Mouse (Mus musculus): Measurements from ENCODE around the gene Ccdc177.
A peak's percentile ranks its signal among the peaks of the same experiment; 100 is the strongest.

The Ccdc177 gene

GRCm38 (mm10) chr12:80734526-80735470 lies 25.7 kb downstream of the Ccdc177 start:
- no peak for DNase-seq

GRCm38 (mm10) chr12:80730567-80730966 lies 29.9 kb downstream of the Ccdc177 start:
- peak; percentile 72 for DNase-seq

- no peak for DNase-seq
These were observed 30.5 kb downstream of the Ccdc177 start for GRCm38 (mm10) chr12:80729758-80730530.

GRCm38 (mm10) chr12:80728814-80729213 lies 31.7 kb downstream of the Ccdc177 start:
- DNase-seq, result no peak

- DNase-seq, result no peak
These were observed 32.3 kb downstream of the Ccdc177 start for GRCm38 (mm10) chr12:80728207-80728606.

GRCm38 (mm10) chr12:80724853-80725559 lies 35.5 kb downstream of the Ccdc177 start:
- DNase-seq, result peak; percentile 83

GRCm38 (mm10) chr12:80721458-80721857 lies 39.0 kb downstream of the Ccdc177 start:
- DNase-seq, result no peak

- DNase-seq, result no peak
These were observed 40.0 kb downstream of the Ccdc177 start for GRCm38 (mm10) chr12:80720507-80720906.

- DNase-seq, result no peak
These were observed 41.3 kb downstream of the Ccdc177 start for GRCm38 (mm10) chr12:80719141-80719540.

GRCm38 (mm10) chr12:80715915-80716314 lies 44.6 kb downstream of the Ccdc177 start:
- no peak for DNase-seq

GRCm38 (mm10) chr12:80706915-80707604 lies 53.4 kb downstream of the Ccdc177 start:
- DNase-seq, result peak; percentile 67

- DNase-seq, result no peak
These were observed 54.1 kb downstream of the Ccdc177 start for GRCm38 (mm10) chr12:80706208-80706914.

Measured in cerebellum, adult 9-10 months (tissue).